In genomic region chr3:101876459-101877285, GRCm38 (mm10) we compare ENCODE assay signal across 13 mouse cellular contexts. TPM values are rescaled to one million over a fixed set of nuclear protein-coding genes. Genes with fewer than 3 reads are reported as not detected.
DNase-seq lines count a peak whose midpoint lies in the region; ATAC-seq and TF ChIP-seq lines count a peak whose summit lies in the region.
"Had no signal": no experiment of that assay in that cellular context is flagged by ENCODE, and none has a peak within 500 bp of the region (broad histone marks: within the 10 kb centered on the region; RNA-seq: fewer than 3 reads in every experiment).

No protein-coding gene starts in this region.

- no peak overlapping the region for H3K4me2 ChIP-seq in lung, embryonic 14.5 days
- no peak overlapping the region for H3K4me2 ChIP-seq in kidney, embryonic 14.5 days (replicated peaks; ENCODE audit: low read depth, low read length)
- H3K4me2 ChIP-seq in liver, embryonic 15.5 days: no peak overlapping the region
- H3K4me2 ChIP-seq: midbrain, embryonic 11.5 days had no signal

- intact Hi-C loops in left cerebral cortex, postnatal 14 days (cut with DNase I): no loop called here

- no peaks in the 10 kb centered on the region for H3K9me3 ChIP-seq in heart, embryonic 10.5 days
- H3K9me3 ChIP-seq in lung, embryonic 14.5 days (ENCODE audit: low read depth, low read length): no peaks in the 10 kb centered on the region
- H3K9me3 ChIP-seq in kidney, embryonic 14.5 days (ENCODE audit: control insufficient read depth, low read length): no peaks in the 10 kb centered on the region
- H3K9me3 ChIP-seq in liver, embryonic 15.5 days (replicated peaks): no peaks in the 10 kb centered on the region

- peak overlapping the region; percentile 42 for H3K27ac ChIP-seq in heart, embryonic 10.5 days
- H3K27ac ChIP-seq in lung, embryonic 14.5 days (ENCODE audit: low read depth): peak overlapping the region; percentile 46; the same call in 1 of the 2 replicates
- peak overlapping the region; percentile 51; the same call in 1 of the 2 replicates for H3K27ac ChIP-seq in kidney, embryonic 14.5 days (ENCODE audit: low read depth, low read length)
- 0 out of 2 replicates have a peak overlapping the region, but pooled peaks have one; percentile 14 for H3K27ac ChIP-seq in liver, embryonic 15.5 days (replicated peaks)

- peak; percentile 72 for DNase-seq in heart, embryonic 10.5 days (ENCODE audit: low spot score)
- no peak for DNase-seq in heart, postnatal 4 days
- DNase-seq in lung, embryonic 14.5 days: peak; percentile 24
- no peak for DNase-seq in lung, adult 2 months
- no peak for DNase-seq in left cerebral cortex, postnatal 14 days (ENCODE audit: low spot score in 2 of 2)
- no peak for DNase-seq in adrenal gland, adult 18-20 months (ENCODE audit: low spot score in 2 of 2)
- DNase-seq: cerebellum, adult 9-11 months; layer of hippocampus, postnatal 36 days; thymus, postnatal 14 days had no signal

- no peak overlapping the region for H3K4me3 ChIP-seq in heart, embryonic 10.5 days
- no peak overlapping the region for H3K4me3 ChIP-seq in lung, embryonic 14.5 days (ENCODE audit: low read depth, low read length)
- no peak overlapping the region for H3K4me3 ChIP-seq in lung, adult 2 months (replicated peaks; ENCODE audit: extremely low read depth, low read depth, low read length)
- no peak overlapping the region for H3K4me3 ChIP-seq in kidney, embryonic 14.5 days (ENCODE audit: low read length)
- no peak overlapping the region for H3K4me3 ChIP-seq in liver, embryonic 15.5 days (replicated peaks)
- H3K4me3 ChIP-seq: erythroblast, embryonic 14.5 days had no signal

- WGBS in heart, embryonic 10.5 days: 65% methylated on average over 7 of the region's 7 CpGs
- 47% methylated on average over 7 of the region's 7 CpGs for WGBS in lung, embryonic 14.5 days
- WGBS in lung, adult 2 months: 59% methylated on average over 7 of the region's 7 CpGs
- 70% methylated on average over 7 of the region's 7 CpGs for WGBS in kidney, embryonic 14.5 days
- 60% methylated on average over 7 of the region's 7 CpGs for WGBS in liver, embryonic 15.5 days (ENCODE audit: insufficient replicate concordance)

- ATAC-seq in lung, embryonic 14.5 days (ENCODE audit: insufficient read depth): no peak; the same call in 1 of the 2 replicates
- no peak for ATAC-seq in kidney, embryonic 14.5 days (ENCODE audit: low FRiP score, low TSS enrichment)
- no peak for ATAC-seq in liver, embryonic 15.5 days (ENCODE audit: insufficient read depth)

- TF ChIP-seq POLR2A in lung, adult 2 months (IDR thresholded peaks at IDR 0.05; ENCODE audit: borderline replicate concordance, extremely low read depth, low read depth, low read length): no peak

- H3K27me3 ChIP-seq in heart, embryonic 10.5 days (ENCODE audit: insufficient read depth, poor library complexity, severe bottlenecking): no peaks in the 10 kb centered on the region
- no peaks in the 10 kb centered on the region for H3K27me3 ChIP-seq in lung, embryonic 14.5 days (ENCODE audit: insufficient read depth, low read length)
- no peaks in the 10 kb centered on the region for H3K27me3 ChIP-seq in kidney, embryonic 14.5 days (ENCODE audit: control insufficient read depth, insufficient read depth, low read length)
- no peaks in the 10 kb centered on the region for H3K27me3 ChIP-seq in liver, embryonic 15.5 days

- TF ChIP-seq CTCF in lung, embryonic 14.5 days (IDR thresholded peaks at IDR 0.05; ENCODE audit: low read depth): no peak
- TF ChIP-seq CTCF in lung, adult 2 months (IDR thresholded peaks at IDR 0.05; ENCODE audit: insufficient read depth, low read length): no peak

- peaks cover 10% of the 10 kb centered on the region for H3K4me1 ChIP-seq in heart, embryonic 10.5 days
- H3K4me1 ChIP-seq in lung, embryonic 14.5 days (ENCODE audit: insufficient read depth): peaks cover 4% of the 10 kb centered on the region; the same call in 1 of the 2 replicates
- peaks cover 3% of the 10 kb centered on the region for H3K4me1 ChIP-seq in lung, adult 2 months (ENCODE audit: control insufficient read depth, insufficient read depth, low read length)
- H3K4me1 ChIP-seq in kidney, embryonic 14.5 days (ENCODE audit: control insufficient read depth, insufficient read depth, low read length): no peaks in the 10 kb centered on the region
- H3K4me1 ChIP-seq in liver, embryonic 15.5 days (replicated peaks): no peaks in the 10 kb centered on the region

- peaks cover 43% of the 10 kb centered on the region for H3K36me3 ChIP-seq in heart, embryonic 10.5 days
- H3K36me3 ChIP-seq in lung, embryonic 14.5 days (ENCODE audit: insufficient read depth): peaks cover 4% of the 10 kb centered on the region; the same call in 1 of the 2 replicates
- no peaks in the 10 kb centered on the region for H3K36me3 ChIP-seq in kidney, embryonic 14.5 days (ENCODE audit: control insufficient read depth, insufficient read depth, low read length)
- no peaks in the 10 kb centered on the region for H3K36me3 ChIP-seq in liver, embryonic 15.5 days (replicated peaks)

- H3K9ac ChIP-seq in lung, embryonic 14.5 days: no peak overlapping the region
- no peak overlapping the region for H3K9ac ChIP-seq in kidney, embryonic 14.5 days (ENCODE audit: low read depth, low read length)
- no peak overlapping the region for H3K9ac ChIP-seq in liver, embryonic 15.5 days

RNA-seq across cellular contexts. Expression of gene Mab21l3, which starts 27.9 kb away (rescaled TPM):
- 0.40 and 0.57 TPM in 2 replicates for polyA plus RNA-seq in heart, embryonic 10.5 days (2016; fragmentation: Nextera tagmentation; extraction: Ambion mirVana)
- under 1 TPM; 0.25 to 0.26 TPM for total RNA-seq in heart, postnatal 4 days (2021)
- polyA plus RNA-seq in lung, embryonic 14.5 days (2014; fragmentation: Nextera tagmentation; extraction: Ambion mirVana): 0.12 and 0.68 TPM in 2 replicates
- 0.19 and 0.53 TPM in 2 replicates for polyA plus RNA-seq in lung, adult 2 months (2012; rRNA removed)
- polyA plus RNA-seq in kidney, embryonic 14.5 days (2014; fragmentation: Nextera tagmentation; extraction: Ambion mirVana): 0.41 and 0.77 TPM in 2 replicates
- polyA plus RNA-seq in liver, embryonic 15.5 days (2015; fragmentation: Nextera tagmentation; extraction: Ambion mirVana): 0.07 TPM in 1 of 2 replicates, not detected in the other
- under 1 TPM in 1 of 2 experiments, not detected in 1; 0.20 TPM for total RNA-seq in left cerebral cortex, postnatal 14 days (2021)
- total RNA-seq in adrenal gland, adult 18-20 months (2021): under 1 TPM; 0.13 to 0.22 TPM
- polyA plus RNA-seq: erythroblast, embryonic 14.5 days had no signal

RNA-seq across cellular contexts. Expression of gene Slc22a15, which starts 47.6 kb away (rescaled TPM):
- 4.1 and 6.3 TPM in 2 replicates for polyA plus RNA-seq in heart, embryonic 10.5 days (2016; fragmentation: Nextera tagmentation; extraction: Ambion mirVana)
- total RNA-seq in heart, postnatal 4 days (2021): 1 to 10 TPM; 8.4 to 8.8 TPM
- polyA plus RNA-seq in lung, embryonic 14.5 days (2014; fragmentation: Nextera tagmentation; extraction: Ambion mirVana): 5.1 and 5.4 TPM in 2 replicates
- polyA plus RNA-seq in lung, adult 2 months (2012; rRNA removed): 11.0 and 11.6 TPM in 2 replicates
- polyA plus RNA-seq in kidney, embryonic 14.5 days (2014; fragmentation: Nextera tagmentation; extraction: Ambion mirVana): 3.5 and 4.3 TPM in 2 replicates
- polyA plus RNA-seq in liver, embryonic 15.5 days (2015; fragmentation: Nextera tagmentation; extraction: Ambion mirVana): 2.3 and 2.6 TPM in 2 replicates
- total RNA-seq in left cerebral cortex, postnatal 14 days (2021): 1 to 10 TPM; 8.3 to 9.3 TPM
- total RNA-seq in adrenal gland, adult 18-20 months (2021): 1 to 10 TPM; 8.5 to 9.6 TPM
- polyA plus RNA-seq: erythroblast, embryonic 14.5 days had no signal

Comparison
In these comparisons a context has a peak if more than half of its experiments do, and no peak if none do; other contexts are left out.
1. DNase-seq: peak in heart, embryonic 10.5 days (single experiment) and lung, embryonic 14.5 days (single experiment); none in heart, postnatal 4 days (single experiment), lung, adult 2 months (single experiment), left cerebral cortex, postnatal 14 days (0 of 2) and adrenal gland, adult 18-20 months (0 of 2).
2. Peak in every context shown above with its lines, with median percentiles within 50 percentile points of each other: H3K27ac ChIP-seq.